Mouse (Mus musculus): ENCODE results near the gene Kcnip1. TPM values are rescaled to one million over a fixed set of nuclear protein-coding genes. Genes with fewer than 3 reads are reported as not detected.
A peak's percentile ranks its signal among the peaks of the same experiment; 100 is the strongest.

Kcnip1 gene
- polyA plus RNA-seq (2016; fragmentation: Nextera tagmentation; extraction: Ambion mirVana): 0.74 and 0.94 TPM in 2 replicates

DNA sequence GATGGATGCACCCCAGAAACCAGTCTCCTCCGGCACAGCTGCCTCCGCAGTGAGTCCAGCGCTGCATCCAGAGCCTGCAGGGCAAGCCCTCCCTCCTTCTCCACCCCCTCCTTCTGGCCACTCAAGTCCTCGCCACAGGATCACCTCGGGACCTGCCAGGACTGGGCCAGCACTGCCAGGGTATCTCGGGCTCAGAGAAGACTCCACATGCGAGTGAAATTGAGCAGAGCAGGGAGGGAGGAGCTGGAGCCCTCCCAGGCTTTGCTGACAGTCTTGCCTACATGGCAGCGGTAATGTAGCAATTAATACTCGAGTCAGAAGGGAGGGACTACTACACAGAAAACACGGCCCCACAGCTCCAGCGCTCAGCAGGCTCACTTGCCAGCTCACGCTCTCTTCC, at the start of gene Kcnip1:
Gene Kcnip1 (minus strand): TSS at position 215 of the 400 bp plus-strand sequence.
- Histone ChIP-seq H3K27me3 (ENCODE audit: low read depth, poor library complexity, severe bottlenecking) (peaks cover 25% of the 10 kb centered on the region), H3K27ac (peak within 1 kb of the TSS; percentile 42; the same call in 1 of the 2 replicates), H3K4me3 (peak within 1 kb of the TSS; percentile 29), H3K36me3 (no peaks in the 10 kb centered on the region), H3K9me3 (replicated peaks) (no peaks in the 10 kb centered on the region), H3K4me1 (peaks cover 21% of the 10 kb centered on the region)
- WGBS: 28% methylated on average over 12 of the region's 12 CpGs
- DNase-seq (ENCODE audit: low spot score): no peak

DNA sequence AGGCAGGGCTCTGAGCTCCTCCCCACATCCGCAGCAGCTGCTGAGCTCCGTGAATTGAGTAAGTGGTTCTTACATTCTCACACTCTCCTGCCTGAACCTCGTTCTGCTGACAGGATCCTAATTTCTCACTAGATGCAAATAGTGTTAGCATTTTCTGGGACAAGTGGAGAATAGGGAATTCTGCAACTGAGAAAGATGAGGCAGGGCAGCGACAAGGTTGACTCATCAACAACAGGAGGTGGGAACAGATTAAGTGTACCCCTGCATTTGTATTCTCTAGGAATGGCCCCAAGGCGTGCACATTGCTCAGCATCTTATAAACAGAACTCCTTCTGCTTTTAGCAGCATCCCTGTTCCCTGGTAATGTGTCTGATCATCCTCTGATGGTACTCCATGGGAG, 47.1 kb upstream of the Kcnip1 start:
- no peaks in the 10 kb centered on the region for H3K4me1 ChIP-seq
- 88% methylated on average over 5 of the region's 5 CpGs for WGBS
- DNase-seq (ENCODE audit: low spot score): no peak
- no peaks in the 10 kb centered on the region for H3K36me3 ChIP-seq
- H3K9me3 ChIP-seq (replicated peaks): no peaks in the 10 kb centered on the region
- no peak overlapping the region for H3K27ac ChIP-seq
- no peak overlapping the region for H3K4me3 ChIP-seq
- no peaks in the 10 kb centered on the region for H3K27me3 ChIP-seq (ENCODE audit: low read depth, poor library complexity, severe bottlenecking)

DNA sequence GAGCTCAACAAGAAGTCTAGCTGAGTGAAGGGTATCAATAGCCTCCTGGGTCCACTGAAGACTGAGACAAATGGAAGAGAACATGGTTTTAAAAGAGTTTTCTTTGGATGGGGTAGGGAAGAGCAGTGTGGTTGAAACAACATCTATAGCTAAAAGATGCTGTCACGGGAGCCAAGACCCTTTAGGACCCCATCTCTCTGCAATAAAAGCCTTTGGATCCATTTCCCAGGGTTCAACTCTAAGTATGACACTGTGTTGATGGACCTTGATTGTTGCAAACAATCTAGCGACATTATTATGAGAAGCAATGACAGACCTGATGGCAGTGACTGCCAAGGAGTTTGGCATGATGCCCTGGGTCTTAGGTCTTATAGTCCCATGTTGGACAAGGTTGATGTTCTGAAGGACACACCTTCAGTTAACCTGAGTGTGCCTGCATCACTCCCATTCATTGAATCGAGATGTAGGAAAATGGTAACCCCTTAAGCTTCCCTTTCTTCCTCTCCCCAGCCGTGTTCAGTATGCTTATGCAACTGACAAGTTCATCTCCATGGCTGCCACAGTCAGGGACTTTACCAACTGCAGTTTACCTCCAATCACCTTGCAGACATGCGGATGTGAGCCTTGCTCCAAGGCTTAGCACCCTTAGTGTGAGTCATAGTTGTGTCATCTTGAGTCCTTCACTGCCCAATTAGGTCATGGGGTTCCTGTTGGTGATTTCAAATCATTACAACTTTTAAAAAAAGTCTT, 43.1 kb upstream of the Kcnip1 start:
- 81% methylated on average over 5 of the region's 5 CpGs for WGBS
- no peak overlapping the region for H3K4me3 ChIP-seq

DNA sequence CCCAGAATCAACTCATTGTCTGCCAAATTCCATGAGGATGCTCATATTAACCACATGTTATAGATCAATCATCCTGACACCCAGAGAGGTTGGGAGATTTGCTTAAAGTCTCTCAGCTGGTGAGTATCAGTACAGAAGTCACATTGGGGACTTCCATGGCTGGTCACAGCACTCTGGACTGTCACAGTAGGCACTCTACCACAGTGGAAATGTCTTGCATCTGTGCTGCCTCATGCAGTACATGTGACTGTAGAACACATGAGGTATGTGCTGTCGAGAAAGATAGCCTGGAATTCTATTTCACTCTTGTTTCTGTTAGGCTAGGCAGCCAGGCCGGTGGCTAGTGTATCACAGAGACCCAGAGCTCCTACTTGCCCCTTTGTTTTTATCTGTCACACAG, 41.8 kb upstream of the Kcnip1 start:
- DNase-seq (ENCODE audit: low spot score): no peak
- no peaks in the 10 kb centered on the region for H3K27me3 ChIP-seq (ENCODE audit: low read depth, poor library complexity, severe bottlenecking)
- H3K27ac ChIP-seq: no peak overlapping the region
- H3K4me1 ChIP-seq: peaks cover 5% of the 10 kb centered on the region
- no peaks in the 10 kb centered on the region for H3K36me3 ChIP-seq
- no peak overlapping the region for H3K4me3 ChIP-seq
- 83% methylated on average over 2 of the region's 2 CpGs for WGBS
- H3K9me3 ChIP-seq (replicated peaks): no peaks in the 10 kb centered on the region

More for the DNA sequence above, 43.1 kb upstream of the Kcnip1 start:
- no peak overlapping the region for H3K27ac ChIP-seq
- peaks cover 5% of the 10 kb centered on the region for H3K4me1 ChIP-seq
- H3K27me3 ChIP-seq (ENCODE audit: low read depth, poor library complexity, severe bottlenecking): no peaks in the 10 kb centered on the region
- no peaks in the 10 kb centered on the region for H3K36me3 ChIP-seq
- H3K9me3 ChIP-seq (replicated peaks): no peaks in the 10 kb centered on the region
- DNase-seq (ENCODE audit: low spot score): no peak

DNA sequence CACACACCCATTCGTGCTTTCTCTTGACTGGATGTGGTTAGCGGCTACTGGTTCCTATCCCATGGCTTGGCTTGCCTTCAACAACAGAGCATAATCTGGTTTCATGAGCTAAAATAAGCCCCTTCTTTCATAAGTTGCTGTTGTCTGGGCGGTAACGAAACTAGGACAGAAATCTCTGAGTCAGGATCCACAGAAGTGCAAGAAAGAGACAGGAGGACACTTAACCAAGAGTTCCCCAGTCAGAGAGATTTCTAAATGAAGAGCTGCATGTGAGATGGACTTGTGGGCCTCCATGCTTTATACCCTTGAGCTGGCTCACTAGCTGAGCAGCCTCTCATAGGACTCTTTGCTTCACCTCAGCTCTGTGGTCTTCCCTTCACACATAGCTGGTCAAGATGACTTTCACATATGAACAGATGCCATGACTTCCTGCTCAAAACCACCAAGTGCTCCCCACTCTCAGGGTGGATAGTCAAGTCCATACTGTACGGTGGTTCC, 41.1 kb upstream of the Kcnip1 start:
- Histone ChIP-seq H3K36me3 (no peaks in the 10 kb centered on the region), H3K27ac (no peak overlapping the region), H3K4me1 (peaks cover 5% of the 10 kb centered on the region), H3K9me3 (replicated peaks) (no peaks in the 10 kb centered on the region), H3K4me3 (no peak overlapping the region), H3K27me3 (ENCODE audit: low read depth, poor library complexity, severe bottlenecking) (no peaks in the 10 kb centered on the region)
- 93% methylated on average over 5 of the region's 5 CpGs for WGBS
- DNase-seq (ENCODE audit: low spot score): no peak

DNA sequence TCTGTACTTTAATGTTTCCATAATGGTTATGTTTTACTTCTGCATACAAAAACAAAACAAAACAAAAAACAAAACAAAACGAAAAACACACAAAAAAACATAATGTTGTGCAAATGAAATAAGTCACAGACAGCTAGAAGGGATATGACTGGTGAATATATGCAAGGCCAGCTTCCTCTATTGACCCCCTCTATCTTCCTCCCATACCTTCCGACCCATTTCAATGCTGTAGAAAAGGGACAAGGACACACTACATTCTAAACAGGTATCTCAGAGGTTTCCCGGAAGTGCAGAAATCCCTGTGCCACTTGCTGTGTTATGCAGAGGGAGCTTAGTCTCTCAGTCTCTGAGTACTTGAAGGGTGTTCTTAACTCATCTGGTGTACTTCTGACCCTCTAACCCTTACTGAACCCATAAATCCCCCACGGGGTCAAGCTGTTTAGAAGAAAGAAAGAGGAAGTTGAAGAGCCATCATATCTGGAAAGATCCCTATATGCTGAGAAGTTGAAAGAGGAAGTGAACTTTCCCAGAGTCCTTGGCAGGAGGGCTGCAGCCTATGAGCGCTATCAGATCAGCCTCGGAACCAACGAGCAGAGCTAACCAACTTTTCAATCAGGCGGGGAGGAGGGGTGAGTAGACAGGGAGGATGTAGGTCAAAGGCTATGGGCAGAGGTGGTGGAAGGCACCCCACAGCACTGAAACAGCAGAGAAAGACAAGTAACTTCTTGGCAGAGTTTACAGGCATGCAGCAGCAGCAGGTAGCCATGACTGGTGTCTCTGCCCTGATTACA, 38.3 kb upstream of the Kcnip1 start:
- DNase-seq (ENCODE audit: low spot score): no peak
- Histone ChIP-seq H3K36me3 (no peaks in the 10 kb centered on the region), H3K9me3 (replicated peaks) (no peaks in the 10 kb centered on the region), H3K27me3 (ENCODE audit: low read depth, poor library complexity, severe bottlenecking) (no peaks in the 10 kb centered on the region), H3K4me1 (peaks cover 10% of the 10 kb centered on the region), H3K27ac (no peak overlapping the region), H3K4me3 (no peak overlapping the region)
- 74% methylated on average over 8 of the region's 8 CpGs for WGBS

DNA sequence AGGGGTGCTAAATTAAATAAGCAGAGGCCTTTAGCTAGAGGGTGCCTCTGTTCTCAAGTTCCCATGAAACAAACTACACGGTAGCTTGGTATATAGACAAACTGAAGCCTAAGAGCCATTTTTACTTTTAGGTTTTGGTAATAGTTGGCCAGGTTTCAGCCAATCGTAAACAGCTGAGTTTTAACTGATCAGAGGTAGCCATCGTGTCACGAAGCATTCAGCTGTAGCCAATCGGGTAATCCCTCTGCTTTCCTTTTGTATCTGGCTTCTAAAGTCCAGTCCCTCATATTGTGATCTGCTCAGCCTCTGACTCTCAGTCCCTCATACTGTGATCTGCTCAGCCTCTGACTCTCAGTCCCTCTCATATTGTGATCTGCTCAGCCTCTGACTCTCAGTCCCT, 36.7 kb upstream of the Kcnip1 start:
- DNase-seq (ENCODE audit: low spot score): no peak
- H3K36me3 ChIP-seq: no peaks in the 10 kb centered on the region
- 79% methylated on average over 5 of the region's 5 CpGs for WGBS

DNA sequence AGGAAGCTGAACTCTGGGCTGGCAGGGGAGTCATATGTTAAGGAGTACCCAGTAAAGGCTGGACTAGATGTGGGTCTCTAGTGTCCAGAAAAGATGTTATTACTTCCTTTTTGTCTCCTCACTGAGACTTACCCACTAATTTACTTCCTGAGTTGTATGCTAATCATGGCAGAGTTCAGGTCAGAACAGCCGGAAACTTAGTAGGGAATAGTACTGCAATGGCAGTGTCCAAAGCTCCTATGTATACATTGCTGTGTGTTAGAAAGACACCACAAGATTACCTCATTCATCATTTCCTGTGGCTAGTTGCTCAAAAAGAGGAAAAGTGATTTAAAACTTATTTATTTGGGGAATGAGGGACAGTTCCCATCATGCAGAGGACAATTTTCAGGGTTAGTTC, 32.1 kb upstream of the Kcnip1 start:
- H3K36me3 ChIP-seq: no peaks in the 10 kb centered on the region
- no peak for DNase-seq (ENCODE audit: low spot score)

More for the DNA sequence above, 36.7 kb upstream of the Kcnip1 start:
- Histone ChIP-seq H3K4me1 (peaks cover 10% of the 10 kb centered on the region), H3K4me3 (no peak overlapping the region), H3K27ac (no peak overlapping the region), H3K27me3 (ENCODE audit: low read depth, poor library complexity, severe bottlenecking) (no peaks in the 10 kb centered on the region), H3K9me3 (replicated peaks) (no peaks in the 10 kb centered on the region)

DNA sequence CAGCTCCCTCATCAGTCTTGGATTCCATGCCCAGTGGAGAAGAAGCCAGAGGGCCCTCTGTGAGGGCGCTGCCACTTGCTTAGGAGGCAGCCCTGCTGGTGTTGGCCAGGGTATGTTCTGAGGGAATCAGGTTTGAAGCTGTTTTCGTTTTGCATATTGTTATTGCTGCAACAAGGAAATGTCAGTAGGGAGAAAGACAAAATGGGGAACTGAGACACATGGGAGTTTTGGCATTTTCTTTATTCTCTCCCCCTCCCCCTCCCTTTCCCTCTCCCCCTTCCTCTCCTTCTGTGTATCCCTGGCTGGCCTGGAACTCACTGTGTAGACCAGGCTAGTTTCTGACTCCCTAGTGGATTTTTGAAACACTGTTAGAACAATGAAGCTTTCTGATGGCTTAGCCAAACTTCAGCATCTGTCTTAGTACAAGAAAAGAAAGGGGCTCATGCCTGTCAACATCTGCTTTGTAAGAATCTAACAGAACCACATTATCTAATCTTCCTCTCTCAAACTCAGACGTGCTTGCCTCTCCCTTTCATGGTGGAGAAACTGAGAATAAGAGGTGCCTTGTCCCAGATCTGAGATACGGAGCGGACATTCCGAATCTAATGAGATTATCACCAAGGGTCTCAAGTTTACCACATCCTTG, 19.2 kb upstream of the Kcnip1 start:
- H3K36me3 ChIP-seq: no peaks in the 10 kb centered on the region
- no peaks in the 10 kb centered on the region for H3K27me3 ChIP-seq (ENCODE audit: low read depth, poor library complexity, severe bottlenecking)
- peaks cover 13% of the 10 kb centered on the region; the same call in 1 of the 2 replicates for H3K4me1 ChIP-seq
- no peaks in the 10 kb centered on the region for H3K9me3 ChIP-seq (replicated peaks)
- WGBS: 89% methylated on average over 6 of the region's 6 CpGs
- H3K27ac ChIP-seq: no peak overlapping the region
- H3K4me3 ChIP-seq: no peak overlapping the region
- no peak for DNase-seq (ENCODE audit: low spot score)

More for the DNA sequence above, 32.1 kb upstream of the Kcnip1 start:
- no peak overlapping the region for H3K27ac ChIP-seq
- 91% methylated on average over 1 of the region's 1 CpGs for WGBS
- H3K27me3 ChIP-seq (ENCODE audit: low read depth, poor library complexity, severe bottlenecking): no peaks in the 10 kb centered on the region
- no peaks in the 10 kb centered on the region for H3K9me3 ChIP-seq (replicated peaks)
- peaks cover 4% of the 10 kb centered on the region; the same call in 1 of the 2 replicates for H3K4me1 ChIP-seq
- no peak overlapping the region for H3K4me3 ChIP-seq

DNA sequence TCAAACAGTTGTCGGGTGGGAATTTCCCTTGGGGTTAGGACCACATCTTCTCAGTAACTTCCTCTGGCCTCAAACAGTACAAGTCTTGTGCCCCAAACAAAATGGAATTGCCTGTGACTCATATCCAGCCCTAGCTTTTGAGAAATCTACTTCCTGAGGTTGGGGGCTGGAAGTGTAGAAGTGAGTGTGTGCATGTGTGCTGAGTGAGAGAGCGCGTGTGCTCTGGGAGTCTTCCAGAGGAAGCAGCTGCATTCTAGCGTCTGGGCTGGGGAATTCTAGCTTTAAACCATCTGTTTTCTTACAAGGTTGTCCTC, 17.9 kb upstream of the Kcnip1 start:
- H3K27me3 ChIP-seq (ENCODE audit: low read depth, poor library complexity, severe bottlenecking): no peaks in the 10 kb centered on the region
- DNase-seq (ENCODE audit: low spot score): no peak
- no peaks in the 10 kb centered on the region for H3K36me3 ChIP-seq
- H3K4me1 ChIP-seq: peaks cover 13% of the 10 kb centered on the region; the same call in 1 of the 2 replicates
- 0 out of 2 replicates have a peak overlapping the region, but pooled peaks have one; percentile 23 for H3K27ac ChIP-seq
- 84% methylated on average over 4 of the region's 4 CpGs for WGBS
- H3K4me3 ChIP-seq: no peak overlapping the region
- H3K9me3 ChIP-seq (replicated peaks): no peaks in the 10 kb centered on the region

DNA sequence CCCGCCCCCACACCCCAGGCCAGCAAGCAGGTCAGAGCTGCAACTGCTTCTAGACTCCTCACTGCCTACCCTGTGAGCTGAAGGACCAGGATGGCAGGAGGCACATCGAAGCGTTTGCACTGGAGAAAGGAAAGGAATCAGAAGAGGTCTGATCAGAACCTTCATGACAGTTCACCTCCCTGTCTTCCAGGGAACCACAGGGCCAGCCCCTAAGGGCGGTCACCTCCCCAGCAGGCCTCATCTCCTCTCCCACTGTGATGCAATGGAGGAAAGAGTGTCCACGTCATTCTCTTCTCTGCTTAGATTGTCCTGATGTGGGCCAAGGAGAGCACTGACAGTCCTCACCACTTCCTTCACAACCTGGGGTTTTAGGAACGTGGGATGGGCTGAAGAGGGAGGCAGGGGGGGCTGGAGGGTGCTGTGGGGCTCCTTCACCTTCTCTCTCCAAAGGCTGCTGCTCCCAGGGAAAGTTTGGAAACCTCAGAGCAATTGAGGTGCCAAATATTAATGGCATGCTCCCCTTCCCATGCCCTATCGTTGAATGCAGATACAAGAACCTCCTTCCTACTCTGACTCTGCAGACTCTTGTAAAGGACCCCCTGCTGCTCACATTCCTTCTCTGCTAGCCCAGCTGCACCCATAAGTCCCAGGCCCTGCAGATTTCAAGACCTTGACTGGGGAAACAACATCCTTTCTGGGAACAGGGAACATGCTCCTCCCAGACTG, 17.3 kb upstream of the Kcnip1 start:
- Histone ChIP-seq H3K4me1 (peaks cover 13% of the 10 kb centered on the region; the same call in 1 of the 2 replicates), H3K4me3 (no peak overlapping the region), H3K27me3 (ENCODE audit: low read depth, poor library complexity, severe bottlenecking) (no peaks in the 10 kb centered on the region), H3K27ac (0 out of 2 replicates have a peak overlapping the region, but pooled peaks have one; percentile 53), H3K9me3 (replicated peaks) (no peaks in the 10 kb centered on the region), H3K36me3 (no peaks in the 10 kb centered on the region)
- WGBS: 70% methylated on average over 7 of the region's 7 CpGs
- DNase-seq (ENCODE audit: low spot score): no peak
